Mouse (Mus musculus) neural tube, embryonic 12.5 days (tissue): Measurements from ENCODE around the gene Mfsd11. TPM values are rescaled to one million over a fixed set of nuclear protein-coding genes. Genes with fewer than 3 reads are reported as not detected.

Experiments
- ATAC-seq: fragments of 200-750 bp; cut with Nextera tagmentation; 2 replicates; pipeline ENCODE4 v1.8.0; 2017; ENCODE audit warnings: low read depth, mild to moderate bottlenecking, moderate TSS enrichment, moderate library complexity; ENCODE audit not compliant: low FRiP score
- H3K27ac ChIP-seq: fragments of 300-500 bp; sonication (generic); 2 replicates; pipeline ENCODE4 v1.5.1; 2016
- H3K27me3 ChIP-seq: fragments of 300-500 bp; sonication (generic); replicated peaks from 2 replicates; pipeline ENCODE4 v1.6.1; 2016; ENCODE audit warnings: mild to moderate bottlenecking
- H3K36me3 ChIP-seq: fragments of 300-500 bp; sonication (generic); 2 replicates; pipeline ENCODE4 v1.6.1; 2016; ENCODE audit warnings: mild to moderate bottlenecking
- H3K4me1 ChIP-seq: fragments of 300-500 bp; sonication (generic); 2 replicates; pipeline ENCODE4 v1.6.1; 2016
- H3K4me2 ChIP-seq: fragments of 300-500 bp; sonication (generic); replicated peaks from 2 replicates; pipeline ENCODE4 v1.6.1; 2016; ENCODE audit warnings: mild to moderate bottlenecking
- H3K4me3 ChIP-seq: fragments of 300-500 bp; sonication (generic); 2 replicates; pipeline ENCODE4 v1.5.1; 2016
- H3K9ac ChIP-seq: fragments of 300-500 bp; sonication (generic); 2 replicates; pipeline ENCODE4 v1.6.1; 2016; ENCODE audit warnings: mild to moderate bottlenecking
- H3K9me3 ChIP-seq: fragments of 300-500 bp; sonication (generic); 2 replicates; pipeline ENCODE4 v1.6.1; 2016; ENCODE audit warnings: mild to moderate bottlenecking
- WGBS: fragments of 180-500 bp; shearing (Covaris S2); methylation state at CpG from one replicate; pipeline ENCODE4 v1.1.7; 2016; 5-methylcytosine and 5-hydroxymethylcytosine counted together
- polyA plus RNA-seq: library from polyadenylated mRNA; unstranded; fragments of >200 nt; fragmentation: Nextera tagmentation; extraction: Ambion mirVana; gene quantifications from 2 replicates; pipeline ENCODE4 v1.2.1, GENCODE M21; 2016

Mfsd11 gene
- 48.2 and 49.3 TPM in 2 replicates for polyA plus RNA-seq

DNA sequence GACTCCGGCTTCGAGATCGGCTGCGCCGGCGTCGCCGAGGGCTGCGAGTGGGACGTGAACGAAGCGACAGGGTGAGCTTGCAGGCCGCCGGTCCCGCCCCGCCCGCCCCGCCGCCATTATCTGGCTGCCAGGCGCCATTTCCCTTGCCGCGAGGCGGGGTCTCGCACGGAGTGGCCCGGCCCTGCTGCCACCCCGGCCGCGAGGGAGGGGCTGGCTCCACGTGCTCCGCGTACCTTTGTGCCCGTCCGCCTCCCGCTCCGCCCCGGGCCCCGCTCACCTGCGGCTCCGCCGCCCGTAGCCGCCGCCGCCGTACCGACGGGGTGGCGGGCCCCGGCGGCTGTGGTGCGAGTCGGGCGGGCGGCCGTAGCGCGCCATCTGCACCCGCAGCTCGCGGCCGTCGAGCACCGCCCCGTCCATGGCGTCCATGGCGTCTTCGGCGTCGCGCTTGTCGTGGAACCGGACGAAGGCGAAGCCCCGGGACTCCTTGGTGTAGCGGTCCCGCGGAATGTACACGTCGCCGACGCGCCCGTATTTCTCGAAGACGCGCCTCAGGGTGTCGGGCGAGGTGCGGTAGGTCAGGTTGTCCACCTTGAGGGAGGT is at the start of gene Mfsd11:
Gene Mfsd11 (plus strand): TSS at position 150 of the 600 bp plus-strand sequence.
- Histone ChIP-seq H3K27ac (peak within 1 kb of the TSS; percentile 93), H3K9me3 (no peaks in the 10 kb centered on the region), H3K4me2 (peak within 1 kb of the TSS; percentile 61), H3K4me1 (peaks cover 25% of the 10 kb centered on the region), H3K4me3 (peak within 1 kb of the TSS; percentile 98), H3K36me3 (peaks cover 23% of the 10 kb centered on the region), H3K9ac (peak within 1 kb of the TSS; percentile 98), H3K27me3 (no peaks in the 10 kb centered on the region)
- under 1% methylated on average over 85 of the region's 91 CpGs for WGBS
- ATAC-seq: peak; percentile 57

DNA sequence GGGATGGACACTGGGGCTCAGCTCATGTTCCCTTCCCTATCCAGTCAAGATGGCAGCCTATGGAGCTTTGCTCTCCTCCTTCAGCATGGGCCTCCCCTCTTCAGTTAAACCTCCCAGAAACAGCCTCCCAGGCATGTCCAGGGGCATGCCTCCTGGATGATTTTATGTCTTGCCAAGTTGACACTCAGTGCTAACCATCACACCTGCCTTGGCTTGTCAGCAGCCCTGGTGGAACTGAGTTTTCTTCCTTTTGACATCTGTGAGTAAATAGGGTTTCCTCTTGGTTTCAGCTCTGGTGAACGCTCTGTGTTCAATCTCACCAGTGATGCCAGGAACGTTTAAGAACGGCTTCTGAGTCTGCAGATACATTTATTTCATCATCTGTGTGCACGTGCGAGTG is 49.5 kb upstream of the Mfsd11 start:
- 87% methylated on average over 5 of the region's 5 CpGs for WGBS
- Histone ChIP-seq H3K27ac (no peak overlapping the region), H3K9me3 (no peaks in the 10 kb centered on the region), H3K9ac (no peak overlapping the region), H3K4me1 (no peaks in the 10 kb centered on the region), H3K4me2 (no peak overlapping the region), H3K27me3 (no peaks in the 10 kb centered on the region), H3K36me3 (peaks cover 2% of the 10 kb centered on the region; the same call in 1 of the 2 replicates), H3K4me3 (no peak overlapping the region)
- no peak for ATAC-seq

- no peak overlapping the region for H3K27ac ChIP-seq
- no peak overlapping the region for H3K4me2 ChIP-seq
- H3K27me3 ChIP-seq: no peaks in the 10 kb centered on the region
- no peak overlapping the region for H3K4me3 ChIP-seq
- 85% methylated on average over 15 of the region's 15 CpGs for WGBS
- no peak for ATAC-seq
- no peak overlapping the region for H3K9ac ChIP-seq
- H3K4me1 ChIP-seq: peaks cover 15% of the 10 kb centered on the region
- H3K36me3 ChIP-seq: peaks cover 8% of the 10 kb centered on the region
- no peaks in the 10 kb centered on the region for H3K9me3 ChIP-seq
These were observed 45.8 kb upstream of the Mfsd11 start for GRCm38 (mm10) chr11:116806136-116807071.

DNA sequence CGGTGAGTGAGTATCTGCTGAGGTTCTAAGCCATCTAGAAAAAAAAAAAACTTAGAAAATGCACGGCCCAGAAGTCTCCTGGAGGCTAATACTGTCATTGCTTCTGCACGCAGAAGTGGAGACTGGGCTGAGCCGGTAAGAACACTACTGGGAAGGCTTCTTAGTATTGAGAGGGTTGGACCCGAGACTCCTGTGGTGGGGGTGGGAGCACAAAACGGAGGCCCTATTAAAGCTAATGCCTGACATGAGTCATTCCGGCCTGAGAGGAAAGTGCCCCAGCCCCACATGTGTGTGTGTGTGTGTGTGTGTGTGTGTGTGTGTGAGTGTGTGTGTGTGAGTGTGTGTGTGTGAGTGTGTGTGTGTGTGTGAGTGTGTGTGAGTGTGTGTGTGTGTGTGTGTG is 45.1 kb upstream of the Mfsd11 start:
- no peaks in the 10 kb centered on the region for H3K9me3 ChIP-seq
- H3K36me3 ChIP-seq: peaks cover 8% of the 10 kb centered on the region
- no peak overlapping the region for H3K4me2 ChIP-seq
- no peak overlapping the region for H3K27ac ChIP-seq
- H3K4me1 ChIP-seq: peaks cover 21% of the 10 kb centered on the region
- H3K27me3 ChIP-seq: no peaks in the 10 kb centered on the region
- H3K9ac ChIP-seq: no peak overlapping the region
- ATAC-seq: no peak
- no peak overlapping the region for H3K4me3 ChIP-seq
- 77% methylated on average over 7 of the region's 7 CpGs for WGBS

- Histone ChIP-seq H3K27me3 (no peaks in the 10 kb centered on the region), H3K36me3 (peaks cover 8% of the 10 kb centered on the region), H3K27ac (no peak overlapping the region), H3K9me3 (no peaks in the 10 kb centered on the region), H3K4me1 (peaks cover 25% of the 10 kb centered on the region), H3K9ac (no peak overlapping the region), H3K4me2 (no peak overlapping the region), H3K4me3 (no peak overlapping the region)
- no peak for ATAC-seq
- 81% methylated on average over 3 of the region's 3 CpGs for WGBS
These were observed 44.7 kb upstream of the Mfsd11 start for GRCm38 (mm10) chr11:116807526-116807925.

- no peak overlapping the region for H3K4me3 ChIP-seq
- H3K36me3 ChIP-seq: peaks cover 8% of the 10 kb centered on the region
- H3K4me2 ChIP-seq: no peak overlapping the region
- no peaks in the 10 kb centered on the region for H3K27me3 ChIP-seq
- no peaks in the 10 kb centered on the region for H3K9me3 ChIP-seq
- no peak for ATAC-seq
- no peak overlapping the region for H3K9ac ChIP-seq
- peaks cover 31% of the 10 kb centered on the region for H3K4me1 ChIP-seq
- 32% methylated on average over 7 of the region's 7 CpGs for WGBS
- H3K27ac ChIP-seq: 0 out of 2 replicates have a peak overlapping the region, but pooled peaks have one; percentile 10
These were observed 44.2 kb upstream of the Mfsd11 start for GRCm38 (mm10) chr11:116807938-116808606.

DNA sequence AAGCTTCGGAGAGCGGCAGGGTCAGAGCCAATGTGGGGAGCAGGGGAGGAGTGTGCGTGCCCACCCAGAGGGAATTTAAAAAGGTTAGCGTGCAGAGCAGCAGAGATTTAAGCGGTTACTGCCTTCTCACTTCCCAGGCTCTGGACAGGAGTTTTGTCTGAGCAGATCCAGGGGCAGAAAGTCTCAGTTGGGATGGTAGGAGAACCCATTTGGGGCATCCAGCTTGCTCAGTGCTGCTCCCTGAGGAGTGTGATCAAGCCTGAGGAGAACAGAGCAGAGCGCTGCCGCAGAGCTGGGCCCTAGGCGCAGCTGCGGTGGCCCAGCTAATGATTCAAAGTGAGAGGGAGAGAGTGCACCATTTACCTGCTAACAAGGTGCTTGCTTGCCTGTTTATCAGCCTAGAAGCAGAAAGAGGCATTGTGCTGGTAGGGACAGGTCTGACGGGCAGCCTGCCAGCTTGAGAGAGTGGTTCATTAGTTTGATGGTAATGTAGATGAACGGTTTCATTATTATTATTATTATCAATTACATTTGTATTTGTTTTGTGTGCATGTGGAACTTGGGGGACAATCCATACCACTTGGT is 43.3 kb upstream of the Mfsd11 start:
- ATAC-seq: no peak
- 74% methylated on average over 11 of the region's 11 CpGs for WGBS

GRCm38 (mm10) chr11:116809520-116809919 is 42.7 kb upstream of the Mfsd11 start:
- no peak overlapping the region for H3K4me3 ChIP-seq
- 84% methylated on average over 8 of the region's 8 CpGs for WGBS
- ATAC-seq: no peak
- H3K9ac ChIP-seq: no peak overlapping the region
- peaks cover 45% of the 10 kb centered on the region for H3K4me1 ChIP-seq
- peaks cover 8% of the 10 kb centered on the region for H3K36me3 ChIP-seq
- H3K27me3 ChIP-seq: no peaks in the 10 kb centered on the region
- no peak overlapping the region for H3K4me2 ChIP-seq
- no peaks in the 10 kb centered on the region for H3K9me3 ChIP-seq
- no peak overlapping the region; the same call in 1 of the 2 replicates for H3K27ac ChIP-seq

More for the DNA sequence above, 43.3 kb upstream of the Mfsd11 start:
- Histone ChIP-seq H3K9ac (no peak overlapping the region), H3K4me3 (no peak overlapping the region), H3K27ac (0 out of 2 replicates have a peak overlapping the region, but pooled peaks have one; percentile 10), H3K27me3 (no peaks in the 10 kb centered on the region), H3K36me3 (peaks cover 8% of the 10 kb centered on the region), H3K9me3 (no peaks in the 10 kb centered on the region), H3K4me2 (no peak overlapping the region), H3K4me1 (peaks cover 39% of the 10 kb centered on the region)

GRCm38 (mm10) chr11:116810528-116810927 is 41.7 kb upstream of the Mfsd11 start:
- Histone ChIP-seq H3K27me3 (no peaks in the 10 kb centered on the region), H3K4me1 (peaks cover 53% of the 10 kb centered on the region), H3K36me3 (peaks cover 8% of the 10 kb centered on the region), H3K27ac (peak overlapping the region; percentile 93), H3K9ac (peak overlapping the region; percentile 56; the same call in 1 of the 2 replicates), H3K4me3 (no peak overlapping the region), H3K4me2 (peak overlapping the region; percentile 62), H3K9me3 (no peaks in the 10 kb centered on the region)
- WGBS: 47% methylated on average over 11 of the region's 11 CpGs
- no peak for ATAC-seq

DNA sequence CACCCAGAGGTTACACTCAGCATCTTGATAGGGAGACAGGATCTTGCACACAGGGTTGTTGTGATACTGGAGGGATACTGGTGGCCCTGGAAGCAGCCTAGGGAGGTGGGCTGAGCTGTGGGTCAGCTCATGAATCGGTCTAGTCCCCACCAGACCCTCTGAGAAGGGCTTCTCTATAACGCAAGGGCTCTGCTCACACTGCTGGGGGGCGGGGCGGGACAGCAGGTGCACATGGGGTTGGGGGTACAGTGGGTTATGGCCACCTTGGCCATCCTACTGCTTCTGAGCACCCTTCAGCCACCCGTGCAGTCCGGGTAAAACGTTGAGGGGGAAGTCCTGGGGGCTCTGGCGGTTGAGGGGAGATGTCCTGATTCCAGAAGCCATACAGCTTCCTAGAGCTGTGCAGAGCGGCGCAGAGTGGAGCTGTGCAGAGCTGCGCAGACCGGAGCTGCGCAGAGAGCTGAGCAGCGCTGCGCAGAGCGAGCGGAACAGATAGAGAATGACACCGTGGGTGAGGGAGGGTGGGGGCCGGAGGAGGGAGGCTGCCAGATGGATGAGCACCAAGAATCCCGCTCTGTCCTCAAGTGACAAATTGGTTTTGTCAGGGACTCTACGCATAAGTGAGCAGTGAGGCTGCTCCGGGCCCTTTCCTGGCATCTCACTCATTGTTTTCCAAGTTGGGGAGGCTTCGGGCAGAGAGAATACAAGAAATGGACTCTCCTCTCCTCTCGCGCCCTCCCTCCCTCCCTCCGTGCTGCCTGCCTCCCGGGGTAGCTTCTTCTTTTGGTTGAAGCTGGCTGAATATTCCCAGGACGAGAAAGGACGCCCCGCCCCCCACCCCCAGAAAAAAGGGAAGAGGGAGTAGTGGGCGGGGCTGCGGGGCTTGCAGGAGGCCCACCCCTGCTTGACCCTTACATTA is 41.0 kb upstream of the Mfsd11 start:
- Histone ChIP-seq H3K4me2 (peak overlapping the region; percentile 62), H3K27me3 (no peaks in the 10 kb centered on the region), H3K4me1 (peaks cover 60% of the 10 kb centered on the region), H3K9me3 (no peaks in the 10 kb centered on the region), H3K36me3 (peaks cover 8% of the 10 kb centered on the region), H3K4me3 (peak overlapping the region; percentile 21), H3K9ac (peak overlapping the region; percentile 56), H3K27ac (peak overlapping the region; percentile 93)
- 6% methylated on average over 32 of the region's 32 CpGs for WGBS
- peak; percentile 85 for ATAC-seq
